Mouse (Mus musculus): ENCODE measurements around the gene Xylt2. TPM values are rescaled to one million over a fixed set of nuclear protein-coding genes. Genes with fewer than 3 reads are reported as not detected.

The Xylt2 gene
- polyA plus RNA-seq, 1 experiment from 2014 or later, result 13.0 TPM

GRCm38 (mm10) chr11:94614603-94615002 lies 62.7 kb downstream of the Xylt2 start:
- H3K4me3 ChIP-seq (replicated peaks; ENCODE audit: low read depth, low read length), result no peak overlapping the region
- WGBS, result 62% methylated on average over 4 of the region's 4 CpGs
- no peaks in the 10 kb centered on the region for H3K36me3 ChIP-seq (ENCODE audit: control insufficient read depth, insufficient read depth, low read length)
- H3K27me3 ChIP-seq (ENCODE audit: control insufficient read depth, insufficient read depth, low read length), result no peaks in the 10 kb centered on the region
- no peaks in the 10 kb centered on the region for H3K4me1 ChIP-seq (ENCODE audit: control insufficient read depth, insufficient read depth, low read length)
- DNase-seq (no peak), ATAC-seq (ENCODE audit: low FRiP score, low TSS enrichment) (no peak)
- no peak overlapping the region for H3K9ac ChIP-seq (replicated peaks; ENCODE audit: low read length)
- no peak overlapping the region for H3K27ac ChIP-seq (replicated peaks; ENCODE audit: low read depth, low read length)
- H3K9me3 ChIP-seq (ENCODE audit: control insufficient read depth, low read length), result no peaks in the 10 kb centered on the region
- no peak overlapping the region for H3K4me2 ChIP-seq (ENCODE audit: low read length)

Other genes starting within 250 kb of the Xylt2 start
- 20.1 and 22.7 TPM in 2 replicates for gene Cacna1g, start 203.3 kb downstream of the Xylt2 start, polyA plus RNA-seq (2014; fragmentation: Nextera tagmentation; extraction: Ambion mirVana)
- gene Spata20, start 191.3 kb downstream of the Xylt2 start, polyA plus RNA-seq (2014; fragmentation: Nextera tagmentation; extraction: Ambion mirVana), result 0.42 and 0.54 TPM in 2 replicates
- gene Epn3, start 177.5 kb downstream of the Xylt2 start, polyA plus RNA-seq (2014; fragmentation: Nextera tagmentation; extraction: Ambion mirVana), result 0.23 and 0.43 TPM in 2 replicates
- gene Mycbpap, start 155.8 kb downstream of the Xylt2 start, polyA plus RNA-seq (2014; fragmentation: Nextera tagmentation; extraction: Ambion mirVana), result 2.1 and 3.3 TPM in 2 replicates
- gene Rsad1, start 128.3 kb downstream of the Xylt2 start, polyA plus RNA-seq (2014; fragmentation: Nextera tagmentation; extraction: Ambion mirVana), result 5.9 and 8.0 TPM in 2 replicates
- 0.18 TPM in 1 of 2 replicates, not detected in the other for gene Chad, start 112.5 kb downstream of the Xylt2 start, polyA plus RNA-seq (2014; fragmentation: Nextera tagmentation; extraction: Ambion mirVana)
- gene Acsf2, start 75.6 kb downstream of the Xylt2 start, polyA plus RNA-seq (2014; fragmentation: Nextera tagmentation; extraction: Ambion mirVana), result 1.1 and 2.0 TPM in 2 replicates
- 118 and 138 TPM in 2 replicates for gene Lrrc59, start 47.7 kb downstream of the Xylt2 start, polyA plus RNA-seq (2014; fragmentation: Nextera tagmentation; extraction: Ambion mirVana)
- 115 and 131 TPM in 2 replicates for gene Mrpl27, start 23.7 kb downstream of the Xylt2 start, polyA plus RNA-seq (2014; fragmentation: Nextera tagmentation; extraction: Ambion mirVana)
- gene Eme1, start 23.6 kb downstream of the Xylt2 start, polyA plus RNA-seq (2014; fragmentation: Nextera tagmentation; extraction: Ambion mirVana), result 2.2 and 4.4 TPM in 2 replicates
- not detected in 2 replicates for gene Gm11541, start 27.0 kb upstream of the Xylt2 start, polyA plus RNA-seq (2014; fragmentation: Nextera tagmentation; extraction: Ambion mirVana)
- 0.24 TPM in 1 of 2 replicates, not detected in the other for gene Cdc34b, start 64.3 kb upstream of the Xylt2 start, polyA plus RNA-seq (2014; fragmentation: Nextera tagmentation; extraction: Ambion mirVana)
- not detected in 2 replicates for gene Tmem92, start 105.2 kb upstream of the Xylt2 start, polyA plus RNA-seq (2014; fragmentation: Nextera tagmentation; extraction: Ambion mirVana)

All from midbrain, embryonic 14.5 days (tissue).